Mouse (Mus musculus): ENCODE measurements around the gene Ccl6.

DNA sequence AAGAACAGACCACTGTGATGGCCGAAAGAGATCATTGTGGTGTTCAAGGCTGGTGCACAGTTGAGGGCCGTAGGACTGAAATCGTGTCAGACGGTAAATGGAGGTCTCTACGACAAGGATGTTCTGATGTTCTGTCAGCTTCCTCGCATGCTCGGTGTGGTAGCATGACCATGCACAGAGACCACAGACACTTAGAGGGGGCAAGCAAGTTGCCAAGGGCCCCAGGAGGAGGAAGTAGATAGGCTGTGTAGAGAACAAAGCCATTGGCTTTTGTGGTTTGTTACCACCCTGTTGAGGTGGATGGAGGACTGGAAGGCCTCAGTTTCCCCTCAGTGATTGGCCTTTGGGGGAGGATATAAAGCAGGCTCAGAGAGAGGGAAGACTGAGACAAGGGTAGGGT is 23.6 kb downstream of the Ccl6 start:
- no peak for TF ChIP-seq GATA1 (IDR thresholded peaks at IDR 0.05; ENCODE audit: low read length)
- TF ChIP-seq TAL1 (IDR thresholded peaks at IDR 0.05; ENCODE audit: low read length), result no peak

Measured in erythroblast, embryonic 14.5 days (primary cell).